Mouse (Mus musculus): Measurements from ENCODE around the gene Aarsd1. TPM values are rescaled to one million over a fixed set of nuclear protein-coding genes. Genes with fewer than 3 reads are reported as not detected.

The Aarsd1 gene
- polyA plus RNA-seq, 1 experiment: not detected

DNA sequence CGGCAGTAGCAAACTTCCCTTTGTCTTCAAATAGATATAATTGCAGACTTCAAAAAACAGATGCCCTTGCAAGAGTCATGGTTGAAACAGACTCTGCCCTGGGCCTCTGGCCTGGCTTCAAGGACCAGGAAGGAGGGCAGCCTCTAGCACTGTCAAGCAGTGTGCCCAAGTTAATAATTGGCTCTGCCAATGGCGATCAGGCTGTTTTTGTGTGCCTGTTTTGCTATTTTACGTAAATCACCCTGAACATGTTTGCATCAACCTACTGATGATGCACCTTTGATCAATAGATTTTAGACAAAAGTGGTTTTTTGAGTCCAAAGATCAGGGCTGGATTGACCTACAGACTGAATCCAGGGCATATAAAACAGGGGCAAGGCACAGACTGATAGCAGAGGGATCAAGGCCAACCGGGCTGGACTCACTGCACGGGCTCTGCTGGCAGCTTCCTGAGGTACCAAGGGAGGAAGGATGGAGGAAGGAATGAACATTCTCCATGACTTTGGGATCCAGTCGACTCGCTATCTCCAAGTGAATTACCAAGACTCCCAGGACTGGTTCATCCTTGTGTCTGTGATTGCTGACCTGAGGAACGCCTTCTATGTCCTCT, 50.0 kb downstream of the Aarsd1 start, which contains the start of gene G6pc:
TSS of gene G6pc (plus strand) at position 236 of the 610 bp plus-strand sequence.
- TF ChIP-seq POLR2A (IDR thresholded peaks at IDR 0.05; ENCODE audit: insufficient read depth, low read depth, low read length) (no peak), CTCF (IDR thresholded peaks at IDR 0.05; ENCODE audit: insufficient read depth, low read depth, low read length) (no peak)
- 85% methylated on average over 8 of the region's 8 CpGs for WGBS
- H3K27ac ChIP-seq (ENCODE audit: insufficient read depth, low read depth, low read length): no peak within 1 kb of the TSS
- no peaks in the 10 kb centered on the region for H3K4me1 ChIP-seq (ENCODE audit: control insufficient read depth, insufficient read depth, low read length)
- no peak within 1 kb of the TSS for H3K4me3 ChIP-seq (ENCODE audit: insufficient read depth, low read depth, low read length)

- H3K4me3 ChIP-seq (ENCODE audit: insufficient read depth, low read depth, low read length): no peak overlapping the region
- H3K27ac ChIP-seq (ENCODE audit: insufficient read depth, low read depth, low read length): no peak overlapping the region
- TF ChIP-seq CTCF (IDR thresholded peaks at IDR 0.05; ENCODE audit: insufficient read depth, low read depth, low read length) (no peak), POLR2A (IDR thresholded peaks at IDR 0.05; ENCODE audit: insufficient read depth, low read depth, low read length) (no peak)
- 91% methylated on average over 5 of the region's 5 CpGs for WGBS
- H3K4me1 ChIP-seq (ENCODE audit: control insufficient read depth, insufficient read depth, low read length): no peaks in the 10 kb centered on the region
Measured at GRCm38 (mm10) chr11:101364531-101364931, 52.9 kb downstream of the Aarsd1 start.

- 58% methylated on average over 3 of the region's 3 CpGs for WGBS
- no peak overlapping the region for H3K4me3 ChIP-seq (ENCODE audit: insufficient read depth, low read depth, low read length)
- no peaks in the 10 kb centered on the region for H3K4me1 ChIP-seq (ENCODE audit: control insufficient read depth, insufficient read depth, low read length)
- H3K27ac ChIP-seq (ENCODE audit: insufficient read depth, low read depth, low read length): no peak overlapping the region
- TF ChIP-seq CTCF (IDR thresholded peaks at IDR 0.05; ENCODE audit: insufficient read depth, low read depth, low read length): no peak
- no peak for TF ChIP-seq POLR2A (IDR thresholded peaks at IDR 0.05; ENCODE audit: insufficient read depth, low read depth, low read length)
Measured at GRCm38 (mm10) chr11:101360651-101361113, 56.7 kb downstream of the Aarsd1 start.

DNA sequence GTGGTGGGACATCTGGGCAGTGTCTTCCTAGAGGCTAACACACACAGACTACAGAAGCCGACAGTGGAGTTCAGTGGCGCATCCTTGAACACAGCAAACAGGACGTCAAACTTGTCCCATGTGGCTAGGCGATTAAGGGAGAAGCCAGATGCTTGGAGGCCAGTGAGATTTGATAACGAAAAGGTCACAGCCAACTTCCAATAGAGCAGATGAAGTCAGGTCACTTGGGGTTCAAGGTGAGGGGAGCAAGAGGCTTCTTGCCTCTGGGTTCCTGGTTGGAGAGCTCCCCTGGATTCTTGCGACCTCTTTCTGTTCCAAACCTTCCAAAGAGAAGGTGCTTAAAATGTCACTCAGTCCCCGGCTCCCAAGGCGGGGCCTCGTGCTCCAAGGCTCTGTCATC, 57.6 kb downstream of the Aarsd1 start:
- no peak for TF ChIP-seq POLR2A (IDR thresholded peaks at IDR 0.05; ENCODE audit: insufficient read depth, low read depth, low read length)
- TF ChIP-seq CTCF (IDR thresholded peaks at IDR 0.05; ENCODE audit: insufficient read depth, low read depth, low read length): no peak
- 0 out of 2 replicates have a peak overlapping the region, but pooled peaks have one; percentile 42 for H3K27ac ChIP-seq (ENCODE audit: insufficient read depth, low read depth, low read length)
- 77% methylated on average over 9 of the region's 9 CpGs for WGBS

GRCm38 (mm10) chr11:101357505-101358182, 59.8 kb downstream of the Aarsd1 start:
- Histone ChIP-seq H3K4me1 (ENCODE audit: control insufficient read depth, insufficient read depth, low read length) (no peaks in the 10 kb centered on the region), H3K4me3 (ENCODE audit: insufficient read depth, low read depth, low read length) (no peak overlapping the region), H3K27ac (ENCODE audit: insufficient read depth, low read depth, low read length) (no peak overlapping the region)
- no peak for TF ChIP-seq POLR2A (IDR thresholded peaks at IDR 0.05; ENCODE audit: insufficient read depth, low read depth, low read length)
- WGBS: 83% methylated on average over 3 of the region's 3 CpGs

More for the DNA sequence above, 57.6 kb downstream of the Aarsd1 start:
- Histone ChIP-seq H3K4me3 (ENCODE audit: insufficient read depth, low read depth, low read length) (no peak overlapping the region), H3K4me1 (ENCODE audit: control insufficient read depth, insufficient read depth, low read length) (no peaks in the 10 kb centered on the region)

Other genes with a start within 250 kb of the Aarsd1 start
- not detected in 2 replicates for gene Cntnap1, start 247.1 kb downstream of the Aarsd1 start, polyA plus RNA-seq (2012; ENCODE audit: insufficient read depth, insufficient read length, low replicate concordance, missing spikeins)
- not detected in 2 replicates for gene Plekhh3, start 246.3 kb downstream of the Aarsd1 start, polyA plus RNA-seq (2012; ENCODE audit: insufficient read depth, insufficient read length, low replicate concordance, missing spikeins)
- not detected in 2 replicates for gene Ccr10, start 242.2 kb downstream of the Aarsd1 start, polyA plus RNA-seq (2012; ENCODE audit: insufficient read depth, insufficient read length, low replicate concordance, missing spikeins)
- gene Ezh1, start 191.2 kb downstream of the Aarsd1 start, polyA plus RNA-seq (2012; ENCODE audit: insufficient read depth, insufficient read length, low replicate concordance, missing spikeins): not detected in 2 replicates
- gene Ramp2, start 171.6 kb downstream of the Aarsd1 start, polyA plus RNA-seq (2012; ENCODE audit: insufficient read depth, insufficient read length, low replicate concordance, missing spikeins): not detected in 2 replicates
- gene Vps25, start 163.9 kb downstream of the Aarsd1 start, polyA plus RNA-seq (2012; ENCODE audit: insufficient read depth, insufficient read length, low replicate concordance, missing spikeins): not detected in 2 replicates
- not detected in 2 replicates for gene Wnk4, start 157.0 kb downstream of the Aarsd1 start, polyA plus RNA-seq (2012; ENCODE audit: insufficient read depth, insufficient read length, low replicate concordance, missing spikeins)
- not detected in 2 replicates for gene Cntd1, start 138.6 kb downstream of the Aarsd1 start, polyA plus RNA-seq (2012; ENCODE audit: insufficient read depth, insufficient read length, low replicate concordance, missing spikeins)
- gene Coa3, start 138.5 kb downstream of the Aarsd1 start, polyA plus RNA-seq (2012; ENCODE audit: insufficient read depth, insufficient read length, low replicate concordance, missing spikeins): not detected in 2 replicates
- not detected in 2 replicates for gene Becn1, start 115.3 kb downstream of the Aarsd1 start, polyA plus RNA-seq (2012; ENCODE audit: insufficient read depth, insufficient read length, low replicate concordance, missing spikeins)
- 706 TPM in 1 of 2 replicates, not detected in the other for gene Psme3, start 101.4 kb downstream of the Aarsd1 start, polyA plus RNA-seq (2012; ENCODE audit: insufficient read depth, insufficient read length, low replicate concordance, missing spikeins)
- gene Aoc2, start 92.6 kb downstream of the Aarsd1 start, polyA plus RNA-seq (2012; ENCODE audit: insufficient read depth, insufficient read length, low replicate concordance, missing spikeins): not detected in 2 replicates
- not detected in 2 replicates for gene Aoc3, start 87.0 kb downstream of the Aarsd1 start, polyA plus RNA-seq (2012; ENCODE audit: insufficient read depth, insufficient read length, low replicate concordance, missing spikeins)
- not detected in 2 replicates for gene G6pc, start 50.1 kb downstream of the Aarsd1 start, polyA plus RNA-seq (2012; ENCODE audit: insufficient read depth, insufficient read length, low replicate concordance, missing spikeins)
- gene Gm27029, start 7.2 kb upstream of the Aarsd1 start, polyA plus RNA-seq (2012; ENCODE audit: insufficient read depth, insufficient read length, low replicate concordance, missing spikeins): not detected in 2 replicates
- not detected in 2 replicates for gene Rundc1, start 7.5 kb upstream of the Aarsd1 start, polyA plus RNA-seq (2012; ENCODE audit: insufficient read depth, insufficient read length, low replicate concordance, missing spikeins)
- not detected in 2 replicates for gene Ptges3l, start 7.7 kb upstream of the Aarsd1 start, polyA plus RNA-seq (2012; ENCODE audit: insufficient read depth, insufficient read length, low replicate concordance, missing spikeins)
- gene Rpl27, start 24.7 kb upstream of the Aarsd1 start, polyA plus RNA-seq (2012; ENCODE audit: insufficient read depth, insufficient read length, low replicate concordance, missing spikeins): not detected in 2 replicates
- not detected in 2 replicates for gene Ifi35, start 30.8 kb upstream of the Aarsd1 start, polyA plus RNA-seq (2012; ENCODE audit: insufficient read depth, insufficient read length, low replicate concordance, missing spikeins)
- 335 TPM in 1 of 2 replicates, not detected in the other for gene Rnd2, start 47.4 kb upstream of the Aarsd1 start, polyA plus RNA-seq (2012; ENCODE audit: insufficient read depth, insufficient read length, low replicate concordance, missing spikeins)
- gene Vat1, start 48.6 kb upstream of the Aarsd1 start, polyA plus RNA-seq (2012; ENCODE audit: insufficient read depth, insufficient read length, low replicate concordance, missing spikeins): not detected in 2 replicates
- not detected in 2 replicates for gene Brca1, start 134.3 kb upstream of the Aarsd1 start, polyA plus RNA-seq (2012; ENCODE audit: insufficient read depth, insufficient read length, low replicate concordance, missing spikeins)
- not detected in 2 replicates for gene Nbr1, start 134.5 kb upstream of the Aarsd1 start, polyA plus RNA-seq (2012; ENCODE audit: insufficient read depth, insufficient read length, low replicate concordance, missing spikeins)
- gene Tmem106a, start 164.6 kb upstream of the Aarsd1 start, polyA plus RNA-seq (2012; ENCODE audit: insufficient read depth, insufficient read length, low replicate concordance, missing spikeins): not detected in 2 replicates
- not detected in 2 replicates for gene Gm11634, start 181.6 kb upstream of the Aarsd1 start, polyA plus RNA-seq (2012; ENCODE audit: insufficient read depth, insufficient read length, low replicate concordance, missing spikeins)
- not detected in 2 replicates for gene Rdm1, start 209.6 kb upstream of the Aarsd1 start, polyA plus RNA-seq (2012; ENCODE audit: insufficient read depth, insufficient read length, low replicate concordance, missing spikeins)
- not detected in 2 replicates for gene Arl4d, start 247.9 kb upstream of the Aarsd1 start, polyA plus RNA-seq (2012; ENCODE audit: insufficient read depth, insufficient read length, low replicate concordance, missing spikeins)

Data from olfactory bulb, adult 2 months (tissue).